Mouse (Mus musculus) E14TG2a.4 (cell line): Measurements from ENCODE around the gene Ms4a14.
"Not testable (repeated sequence)": the region's sequence is repeated elsewhere in the genome, so short reads cannot be mapped to it uniquely, and the experiment has no call there.

Source experiments
- H3K27me3 ChIP-seq: 2 replicates; pipeline ENCODE4 v1.6.1; 2014; ENCODE audit warnings: low read length, control low read depth; ENCODE audit not compliant: insufficient read depth
- H3K36me3 ChIP-seq: 2 replicates; pipeline ENCODE4 v1.6.1; 2014; ENCODE audit warnings: low read length, control low read depth; ENCODE audit not compliant: insufficient read depth
- H3K4me1 ChIP-seq: replicated peaks from 2 replicates; pipeline ENCODE4 v1.6.1; 2014; ENCODE audit warnings: low read depth, low read length, control low read depth
- H3K4me3 ChIP-seq: replicated peaks from 2 replicates; pipeline ENCODE4 v1.5.1; 2014; ENCODE audit warnings: mild to moderate bottlenecking, low read length
- H3K9me3 ChIP-seq: 2 replicates; pipeline ENCODE4 v1.6.1; 2014; ENCODE audit warnings: low read length, control low read depth
- CTCF ChIP-seq: conservative IDR thresholded peaks from 2 replicates; pipeline ENCODE4 v1.5.1; 2014; ENCODE audit warnings: low read length
- NANOG ChIP-seq: IDR thresholded peaks from 2 replicates; pipeline ENCODE4 v1.6.1; 2014; ENCODE audit warnings: borderline replicate concordance, low read length, mixed read lengths
- POU5F1 ChIP-seq: IDR thresholded peaks from 2 replicates; pipeline ENCODE4 v1.6.1; 2014; ENCODE audit warnings: low read length, borderline replicate concordance

Ms4a14 gene

GRCm38 (mm10) chr19:11266956-11267355, 47.3 kb downstream of the Ms4a14 start:
- TF ChIP-seq POU5F1 (no peak), NANOG (no peak), CTCF (no peak)
- Histone ChIP-seq H3K9me3 (no peaks in the 10 kb centered on the region), H3K4me3 (no peak overlapping the region), H3K36me3 (no peaks in the 10 kb centered on the region), H3K4me1 (no peaks in the 10 kb centered on the region), H3K27me3 (no peaks in the 10 kb centered on the region; the same call in 1 of the 2 replicates)

GRCm38 (mm10) chr19:11266052-11266845, 48.0 kb downstream of the Ms4a14 start, which contains the start of gene Ms4a1:
Gene Ms4a1 (minus strand): TSS chr19:11266241.
- Histone ChIP-seq H3K9me3 (no peaks in the 10 kb centered on the region), H3K36me3 (no peaks in the 10 kb centered on the region)

GRCm38 (mm10) chr19:11264602-11265185, 49.6 kb downstream of the Ms4a14 start:
- no peak overlapping the region for H3K4me3 ChIP-seq
- no peaks in the 10 kb centered on the region; the same call in 1 of the 2 replicates for H3K27me3 ChIP-seq
- no peaks in the 10 kb centered on the region for H3K36me3 ChIP-seq
- TF ChIP-seq NANOG, result no peak
- no peak for TF ChIP-seq POU5F1
- TF ChIP-seq CTCF, result no peak
- H3K4me1 ChIP-seq, result no peaks in the 10 kb centered on the region
- no peaks in the 10 kb centered on the region for H3K9me3 ChIP-seq

More at GRCm38 (mm10) chr19:11266052-11266845, 48.0 kb downstream of the Ms4a14 start, which contains the start of gene Ms4a1:
- Histone ChIP-seq H3K27me3 (no peaks in the 10 kb centered on the region; the same call in 1 of the 2 replicates), H3K4me3 (no peak within 1 kb of the TSS), H3K4me1 (no peaks in the 10 kb centered on the region)
- TF ChIP-seq CTCF (no peak), POU5F1 (no peak), NANOG (no peak)

- no peaks in the 10 kb centered on the region for H3K36me3 ChIP-seq
- no peak overlapping the region for H3K4me3 ChIP-seq
- no peaks in the 10 kb centered on the region for H3K4me1 ChIP-seq
- TF ChIP-seq NANOG, result no peak
- TF ChIP-seq POU5F1, result no peak
- no peak for TF ChIP-seq CTCF
- no peaks in the 10 kb centered on the region for H3K9me3 ChIP-seq
- no peaks in the 10 kb centered on the region; the same call in 1 of the 2 replicates for H3K27me3 ChIP-seq
These were observed 50.7 kb downstream of the Ms4a14 start for GRCm38 (mm10) chr19:11263549-11263948.

- H3K4me1 ChIP-seq, H3K4me3 ChIP-seq, H3K27me3 ChIP-seq, H3K9me3 ChIP-seq, H3K36me3 ChIP-seq: not testable (repeated sequence)
These were observed 51.3 kb downstream of the Ms4a14 start for GRCm38 (mm10) chr19:11262932-11263331.

GRCm38 (mm10) chr19:11261522-11261921, 52.7 kb downstream of the Ms4a14 start:
- no peaks in the 10 kb centered on the region; the same call in 1 of the 2 replicates for H3K27me3 ChIP-seq

More at GRCm38 (mm10) chr19:11261522-11261921, 52.7 kb downstream of the Ms4a14 start:
- Histone ChIP-seq H3K4me3 (no peak overlapping the region), H3K9me3 (no peaks in the 10 kb centered on the region), H3K36me3 (no peaks in the 10 kb centered on the region), H3K4me1 (no peaks in the 10 kb centered on the region)
- no peak for TF ChIP-seq POU5F1
- no peak for TF ChIP-seq NANOG
- no peak for TF ChIP-seq CTCF
